Mouse (Mus musculus) cortical plate, adult 2 months (tissue): ENCODE data around the gene Pdcd1lg2.

Source experiments
- CTCF ChIP-seq: fragments of 200-500 bp; IDR thresholded peaks from 2 replicates; pipeline ENCODE4 v1.5.1; 2011; ENCODE audit warnings: mild to moderate bottlenecking, control low read depth, low read length; ENCODE audit not compliant: insufficient read depth; ENCODE audit errors: extremely low read depth
- POLR2A ChIP-seq: fragments of 200-500 bp; IDR thresholded peaks from 2 replicates; pipeline ENCODE4 v1.6.1; 2011; ENCODE audit warnings: mild to moderate bottlenecking, low read length, control low read depth; ENCODE audit not compliant: insufficient read depth; ENCODE audit errors: extremely low read depth

GRCm38 (mm10) chr19:29372621-29373020 lies 38.1 kb upstream of the Pdcd1lg2 start:
- TF ChIP-seq CTCF (no peak), POLR2A (no peak)
